Mouse (Mus musculus) small intestine, adult 2 months (tissue): ENCODE data around the gene Fam120b. TPM values are rescaled to one million over a fixed set of nuclear protein-coding genes. Genes with fewer than 3 reads are reported as not detected.

Experiments
- H3K27ac ChIP-seq: fragments of 200-500 bp; 2 replicates; pipeline ENCODE4 v1.5.1; 2012; ENCODE audit warnings: low read depth, low read length, control low read depth, inconsistent platforms; ENCODE audit not compliant: insufficient read depth
- H3K27me3 ChIP-seq: fragments of 200-500 bp; 2 replicates; pipeline ENCODE4 v1.6.1; 2012; ENCODE audit warnings: mild to moderate bottlenecking, moderate library complexity, low read length, inconsistent platforms; ENCODE audit not compliant: control insufficient read depth, insufficient read depth
- H3K36me3 ChIP-seq: fragments of 200-500 bp; 2 replicates; pipeline ENCODE4 v1.6.1; 2012; ENCODE audit warnings: mild to moderate bottlenecking, low read length, control low read depth, inconsistent platforms; ENCODE audit not compliant: control insufficient read depth, insufficient read depth
- H3K4me1 ChIP-seq: fragments of 200-500 bp; 2 replicates; pipeline ENCODE4 v1.6.1; 2012; ENCODE audit warnings: low read length, inconsistent platforms, mixed read lengths; ENCODE audit not compliant: control insufficient read depth, insufficient read depth, insufficient read length
- H3K4me3 ChIP-seq: fragments of 200-500 bp; 2 replicates; pipeline ENCODE4 v1.5.1; 2012; ENCODE audit warnings: low read depth, mild to moderate bottlenecking, control low read depth, inconsistent platforms, low read length, moderate library complexity
- CTCF ChIP-seq: fragments of 200-500 bp; IDR thresholded peaks from 2 replicates; pipeline ENCODE4 v1.5.1; 2012; ENCODE audit warnings: low read depth, mild to moderate bottlenecking, control low read depth, inconsistent platforms, low read length, moderate library complexity, mixed read lengths; ENCODE audit not compliant: insufficient replicate concordance, insufficient read length; ENCODE audit errors: extremely low read depth
- POLR2A ChIP-seq: fragments of 200-500 bp; IDR thresholded peaks from 2 replicates; pipeline ENCODE4 v1.6.1; 2012; ENCODE audit warnings: low read depth, mild to moderate bottlenecking, control low read depth, inconsistent platforms, low read length, moderate library complexity
- WGBS: fragments of 180-500 bp; shearing (Covaris S2); methylation state at CpG from one replicate; pipeline ENCODE4 v1.1.7; 2018; 5-methylcytosine and 5-hydroxymethylcytosine counted together
- polyA plus RNA-seq: library from polyadenylated mRNA; depleted of rRNA; stranded (reverse); fragments of >200 nt; gene quantifications from 2 replicates; pipeline ENCODE4 v1.2.3, GENCODE M21; 2012; rRNA removed

Fam120b gene
- polyA plus RNA-seq: 5.3 and 7.6 TPM in 2 replicates

- Histone ChIP-seq H3K4me1 (peaks cover 5% of the 10 kb centered on the region; the same call in 1 of the 2 replicates), H3K36me3 (no peaks in the 10 kb centered on the region), H3K27ac (peak within 1 kb of the TSS; percentile 93), H3K4me3 (peak within 1 kb of the TSS; percentile 93), H3K27me3 (no peaks in the 10 kb centered on the region)
- TF ChIP-seq CTCF (no peak), POLR2A (peak; percentile 73)
- under 1% methylated on average over 31 of the region's 31 CpGs for WGBS
These were observed at the start of gene Fam120b for GRCm38 (mm10) chr17:15395997-15396675. Gene Fam120b (plus strand): TSS chr17:15396202.

- Histone ChIP-seq H3K27ac (no peak overlapping the region), H3K36me3 (no peaks in the 10 kb centered on the region)
These were observed 45.9 kb upstream of the Fam120b start for GRCm38 (mm10) chr17:15350152-15350551.

GRCm38 (mm10) chr17:15352869-15353610 is 43.0 kb upstream of the Fam120b start:
- TF ChIP-seq POLR2A (no peak), CTCF (no peak)
- 72% methylated on average over 10 of the region's 10 CpGs for WGBS
- peaks cover 24% of the 10 kb centered on the region; the same call in 1 of the 2 replicates for H3K4me1 ChIP-seq
- H3K36me3 ChIP-seq: no peaks in the 10 kb centered on the region
- no peaks in the 10 kb centered on the region for H3K27me3 ChIP-seq
- H3K27ac ChIP-seq: no peak overlapping the region
- no peak overlapping the region for H3K4me3 ChIP-seq

More at GRCm38 (mm10) chr17:15350152-15350551, 45.9 kb upstream of the Fam120b start:
- peaks cover 5% of the 10 kb centered on the region; the same call in 1 of the 2 replicates for H3K4me1 ChIP-seq
- H3K27me3 ChIP-seq: no peaks in the 10 kb centered on the region
- no peak overlapping the region for H3K4me3 ChIP-seq
- WGBS: 45% methylated on average over 2 of the region's 2 CpGs
- TF ChIP-seq POLR2A: no peak
- TF ChIP-seq CTCF: no peak

GRCm38 (mm10) chr17:15354006-15354405 is 42.0 kb upstream of the Fam120b start:
- no peak for TF ChIP-seq POLR2A
- TF ChIP-seq CTCF: no peak
- Histone ChIP-seq H3K4me3 (no peak overlapping the region), H3K27ac (no peak overlapping the region), H3K27me3 (no peaks in the 10 kb centered on the region), H3K4me1 (peaks cover 29% of the 10 kb centered on the region; the same call in 1 of the 2 replicates), H3K36me3 (no peaks in the 10 kb centered on the region)
- WGBS: 64% methylated on average over 2 of the region's 2 CpGs

GRCm38 (mm10) chr17:15355072-15355471 is 40.9 kb upstream of the Fam120b start:
- H3K27ac ChIP-seq: peak overlapping the region; percentile 62; the same call in 1 of the 2 replicates
- no peaks in the 10 kb centered on the region for H3K36me3 ChIP-seq
- H3K27me3 ChIP-seq: no peaks in the 10 kb centered on the region
- peaks cover 31% of the 10 kb centered on the region; the same call in 1 of the 2 replicates for H3K4me1 ChIP-seq
- 84% methylated on average over 3 of the region's 3 CpGs for WGBS
- TF ChIP-seq CTCF (no peak), POLR2A (no peak)
- no peak overlapping the region for H3K4me3 ChIP-seq

GRCm38 (mm10) chr17:15356526-15356925 is 39.5 kb upstream of the Fam120b start:
- H3K4me1 ChIP-seq: peaks cover 31% of the 10 kb centered on the region; the same call in 1 of the 2 replicates
- no peak for TF ChIP-seq POLR2A
- TF ChIP-seq CTCF: no peak
- no peak overlapping the region for H3K4me3 ChIP-seq
- peak overlapping the region; percentile 88 for H3K27ac ChIP-seq
- H3K36me3 ChIP-seq: no peaks in the 10 kb centered on the region
- 19% methylated on average over 5 of the region's 5 CpGs for WGBS
- H3K27me3 ChIP-seq: no peaks in the 10 kb centered on the region

GRCm38 (mm10) chr17:15357071-15357470 is 38.9 kb upstream of the Fam120b start:
- H3K4me3 ChIP-seq: no peak overlapping the region
- H3K27ac ChIP-seq: peak overlapping the region; percentile 88
- 52% methylated on average over 3 of the region's 3 CpGs for WGBS

More at GRCm38 (mm10) chr17:15357071-15357470, 38.9 kb upstream of the Fam120b start:
- H3K27me3 ChIP-seq: no peaks in the 10 kb centered on the region
- H3K4me1 ChIP-seq: peaks cover 31% of the 10 kb centered on the region; the same call in 1 of the 2 replicates
- no peaks in the 10 kb centered on the region for H3K36me3 ChIP-seq
- TF ChIP-seq POLR2A (no peak), CTCF (no peak)
